Mouse (Mus musculus) lung, adult 2 months (tissue): ENCODE results near the gene Klhl3.

Source experiments
- CTCF ChIP-seq: fragments of 200-500 bp; IDR thresholded peaks from 2 replicates; pipeline ENCODE4 v1.5.1; 2011; ENCODE audit warnings: mild to moderate bottlenecking, low read length, control low read depth; ENCODE audit not compliant: insufficient read depth
- POLR2A ChIP-seq: fragments of 200-500 bp; IDR thresholded peaks from 2 replicates; pipeline ENCODE4 v1.6.1; 2011; ENCODE audit warnings: low read depth, mild to moderate bottlenecking, control low read depth, low read length, borderline replicate concordance; ENCODE audit errors: extremely low read depth

DNA sequence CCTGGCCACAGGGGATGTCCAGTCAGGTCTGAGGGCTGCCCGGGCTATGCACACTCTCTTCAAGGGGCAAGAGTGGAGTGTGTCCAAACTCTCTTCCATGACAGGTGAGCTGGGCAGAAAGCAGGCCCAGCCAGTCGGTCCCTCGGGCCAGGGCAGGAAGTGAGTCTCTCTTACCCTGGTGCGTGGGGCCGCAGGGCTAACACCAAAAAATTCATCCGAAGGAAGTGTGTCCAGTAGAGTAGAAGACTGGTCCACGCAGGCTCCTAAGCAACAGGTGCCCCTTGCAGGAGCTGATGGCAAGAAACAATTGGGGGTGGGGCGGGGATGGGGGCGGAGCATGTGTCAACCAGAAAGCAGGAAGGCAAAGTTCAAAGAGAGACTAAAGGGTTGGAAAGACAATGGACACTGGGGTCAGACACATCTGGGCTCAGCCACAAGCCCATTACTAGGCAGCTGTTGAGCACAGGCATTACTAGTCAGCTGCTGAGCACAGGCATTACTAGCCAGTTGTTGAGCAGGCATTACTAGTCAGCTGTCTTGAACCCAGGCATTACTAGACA lies 90.3 kb downstream of the Klhl3 start:
- TF ChIP-seq CTCF (no peak), POLR2A (no peak)
